Mouse (Mus musculus) limb, embryonic 15.5 days (tissue): ENCODE results near the gene Umad1. TPM values are rescaled to one million over a fixed set of nuclear protein-coding genes. Genes with fewer than 3 reads are reported as not detected.

Experiments used
- ATAC-seq: fragments of 200-750 bp; cut with Nextera tagmentation; 2 replicates; pipeline ENCODE4 v1.8.0; 2017; ENCODE audit warnings: low read depth, moderate TSS enrichment; ENCODE audit not compliant: insufficient number of reproducible peaks, low FRiP score, low TSS enrichment
- H3K27ac ChIP-seq: fragments of 300-500 bp; sonication (generic); 2 replicates; pipeline ENCODE4 v1.5.1; 2015; ENCODE audit warnings: moderate library complexity, mild to moderate bottlenecking, inconsistent platforms
- H3K27me3 ChIP-seq: fragments of 300-500 bp; sonication (generic); 2 replicates; pipeline ENCODE4 v1.6.1; 2015; ENCODE audit warnings: inconsistent platforms
- H3K36me3 ChIP-seq: fragments of 300-500 bp; sonication (generic); 2 replicates; pipeline ENCODE4 v1.6.1; 2015; ENCODE audit warnings: inconsistent platforms
- H3K4me1 ChIP-seq: fragments of 300-500 bp; sonication (generic); 2 replicates; pipeline ENCODE4 v1.6.1; 2015; ENCODE audit warnings: inconsistent platforms
- H3K4me2 ChIP-seq: fragments of 300-500 bp; sonication (generic); 2 replicates; pipeline ENCODE4 v1.6.1; 2015; ENCODE audit warnings: mild to moderate bottlenecking, inconsistent platforms
- H3K4me3 ChIP-seq: fragments of 300-500 bp; sonication (generic); 2 replicates; pipeline ENCODE4 v1.5.1; 2015; ENCODE audit warnings: mild to moderate bottlenecking, inconsistent platforms
- H3K9ac ChIP-seq: fragments of 300-500 bp; sonication (generic); 2 replicates; pipeline ENCODE4 v1.6.1; 2015; ENCODE audit warnings: inconsistent platforms
- H3K9me3 ChIP-seq: fragments of 300-500 bp; sonication (generic); 2 replicates; pipeline ENCODE4 v1.6.1; 2016; ENCODE audit warnings: inconsistent platforms
- WGBS: fragments of 180-500 bp; shearing (Covaris S2); methylation state at CpG from one replicate; pipeline ENCODE4 v1.1.7; 2015; 5-methylcytosine and 5-hydroxymethylcytosine counted together
- polyA plus RNA-seq: library from polyadenylated mRNA; unstranded; fragments of >200 nt; fragmentation: Nextera tagmentation; extraction: Ambion mirVana; gene quantifications from 2 replicates; pipeline ENCODE4 v1.2.1, GENCODE M21; 2015

The Umad1 gene
- 16.1 TPM in 2 replicates for polyA plus RNA-seq

GRCm38 (mm10) chr6:8259004-8259666 lies at the start of gene Umad1, which contains the start of the genes Rpa3 and Gm45062:
Umad1 (plus strand) TSS chr6:8259288.
Rpa3 (minus strand) TSS chr6:8259173.
Gm45062 (plus strand) TSS chr6:8259450.
- no peaks in the 10 kb centered on the region for H3K27me3 ChIP-seq
- peak; percentile 100 for ATAC-seq
- peak within 1 kb of the TSS; percentile 96 for H3K4me3 ChIP-seq
- H3K27ac ChIP-seq = peak within 1 kb of the TSS; percentile 89
- H3K36me3 ChIP-seq = no peaks in the 10 kb centered on the region
- no peaks in the 10 kb centered on the region for H3K9me3 ChIP-seq
- H3K4me2 ChIP-seq = peak within 1 kb of the TSS; percentile 81
- WGBS = under 1% methylated on average over 64 of the region's 64 CpGs
- H3K9ac ChIP-seq = peak within 1 kb of the TSS; percentile 65
- peaks cover 7% of the 10 kb centered on the region for H3K4me1 ChIP-seq

DNA sequence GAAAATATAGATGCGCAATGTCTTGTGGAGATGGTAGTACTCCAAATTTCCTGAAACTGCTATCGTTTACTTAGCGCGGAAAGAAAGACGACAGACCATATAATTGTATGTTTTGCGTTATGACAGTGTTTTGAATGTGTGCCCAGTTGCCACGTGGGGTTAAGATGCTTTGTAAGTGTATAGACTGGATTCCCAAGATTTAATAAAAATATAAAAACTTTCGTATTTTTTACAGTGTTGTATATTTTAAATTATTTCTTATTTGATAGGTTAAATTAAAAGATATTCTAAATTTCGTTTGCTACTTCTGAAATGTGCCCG lies 49.3 kb upstream of the Umad1 start:
- H3K9ac ChIP-seq = peak overlapping the region; percentile 91
- no peaks in the 10 kb centered on the region for H3K9me3 ChIP-seq
- no peaks in the 10 kb centered on the region for H3K27me3 ChIP-seq
- ATAC-seq = no peak
- H3K4me3 ChIP-seq = peak overlapping the region; percentile 83
- H3K4me1 ChIP-seq = 0 out of 2 replicates have a peak, but pooled peaks cover 3% of the 10 kb centered on the region
- H3K36me3 ChIP-seq = peaks cover 6% of the 10 kb centered on the region
- 10% methylated on average over 10 of the region's 10 CpGs for WGBS
- peak overlapping the region; percentile 47 for H3K4me2 ChIP-seq
- H3K27ac ChIP-seq = peak overlapping the region; percentile 96

DNA sequence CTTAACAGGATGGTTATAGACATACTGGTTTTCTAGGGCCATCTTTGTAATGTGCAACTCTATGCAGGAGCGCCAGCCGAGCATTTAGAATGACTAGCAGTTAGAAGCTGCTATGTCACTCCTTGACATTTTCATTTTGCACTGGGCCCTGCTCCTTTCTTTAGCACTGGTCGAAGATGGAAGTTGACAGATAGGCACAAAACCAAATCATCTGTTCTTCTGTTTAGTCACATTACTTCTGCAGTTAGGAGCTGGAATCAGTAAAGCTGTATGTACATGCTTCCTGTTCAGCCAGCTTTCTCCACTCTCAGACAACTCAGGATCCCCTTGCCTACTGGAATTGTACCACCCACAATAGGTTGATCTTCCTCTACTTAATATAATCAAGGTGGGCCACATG lies 48.4 kb upstream of the Umad1 start:
- no peaks in the 10 kb centered on the region for H3K27me3 ChIP-seq
- ATAC-seq = no peak
- H3K9me3 ChIP-seq = no peaks in the 10 kb centered on the region
- no peak overlapping the region; the same call in 1 of the 2 replicates for H3K4me2 ChIP-seq
- H3K36me3 ChIP-seq = peaks cover 14% of the 10 kb centered on the region
- H3K27ac ChIP-seq = no peak overlapping the region
- H3K9ac ChIP-seq = no peak overlapping the region
- H3K4me1 ChIP-seq = 0 out of 2 replicates have a peak, but pooled peaks cover 3% of the 10 kb centered on the region
- H3K4me3 ChIP-seq = no peak overlapping the region
- 90% methylated on average over 3 of the region's 3 CpGs for WGBS

DNA sequence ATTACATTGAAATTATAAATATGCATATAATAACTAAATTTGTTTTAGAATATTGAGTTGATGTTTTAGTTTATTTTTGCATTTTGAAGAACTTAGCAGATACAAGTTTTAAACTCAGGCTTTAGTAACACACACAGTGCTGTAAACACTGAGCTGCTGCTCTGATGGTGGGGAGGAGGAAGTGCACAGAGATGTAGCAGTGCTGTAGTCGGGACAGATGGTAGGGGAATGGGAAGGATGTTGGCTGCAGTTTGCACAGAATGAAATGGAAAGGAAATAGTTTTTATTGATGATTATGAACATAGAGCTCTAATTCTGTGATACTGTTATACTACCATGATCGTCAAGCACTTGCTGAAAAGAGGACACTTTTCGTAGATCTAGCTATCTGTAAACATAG lies 32.1 kb upstream of the Umad1 start:
- H3K27me3 ChIP-seq = no peaks in the 10 kb centered on the region
- no peak overlapping the region for H3K9ac ChIP-seq
- H3K4me3 ChIP-seq = no peak overlapping the region
- peaks cover 32% of the 10 kb centered on the region for H3K36me3 ChIP-seq
- H3K4me1 ChIP-seq = no peaks in the 10 kb centered on the region
- no peaks in the 10 kb centered on the region for H3K9me3 ChIP-seq
- no peak for ATAC-seq
- H3K27ac ChIP-seq = no peak overlapping the region
- H3K4me2 ChIP-seq = no peak overlapping the region
- WGBS = 80% methylated on average over 3 of the region's 3 CpGs

DNA sequence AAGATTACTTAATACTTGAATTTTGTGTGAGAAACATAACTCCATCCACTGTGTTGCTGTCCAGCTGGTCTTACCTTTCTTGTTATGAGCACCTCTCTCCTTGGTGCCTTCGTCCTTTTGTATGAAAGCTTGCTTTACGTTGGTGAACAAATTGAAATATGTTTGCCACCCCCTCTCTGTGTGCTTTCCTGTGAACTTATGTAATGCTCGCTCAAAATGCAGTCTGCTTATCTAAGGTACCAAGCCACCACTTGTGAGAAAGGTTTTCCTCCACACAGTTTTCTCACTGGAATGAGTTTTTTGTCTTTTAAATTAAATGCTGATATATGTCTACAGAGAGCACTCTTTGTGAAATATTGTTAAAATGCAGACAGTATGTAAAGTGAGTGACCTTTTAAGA lies 30.5 kb upstream of the Umad1 start:
- ATAC-seq = no peak
- peaks cover 39% of the 10 kb centered on the region for H3K36me3 ChIP-seq
- 88% methylated on average over 3 of the region's 3 CpGs for WGBS

DNA sequence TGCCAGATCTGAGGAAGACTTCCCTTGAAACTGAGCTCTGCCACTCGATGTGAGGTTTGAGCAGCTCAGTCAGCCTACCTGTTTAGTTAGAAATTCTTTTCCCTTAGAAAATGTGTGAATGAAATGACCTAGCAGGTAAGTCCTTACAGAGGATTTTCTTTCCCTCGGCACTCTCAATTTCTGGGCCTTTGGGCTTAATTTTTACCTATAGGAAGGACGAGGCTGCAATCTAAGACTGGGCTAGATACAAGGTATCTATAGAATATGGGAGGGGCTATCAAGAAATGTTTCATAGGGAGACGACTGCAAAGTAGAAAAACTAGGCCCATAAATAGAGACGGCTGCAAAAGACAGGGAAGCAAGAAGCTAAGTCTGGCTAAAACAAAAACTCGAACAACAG lies 772 bp upstream of the Umad1 start:
- Histone ChIP-seq H3K4me2 (peak overlapping the region; percentile 59), H3K4me3 (peak overlapping the region; percentile 96), H3K9me3 (no peaks in the 10 kb centered on the region), H3K27me3 (no peaks in the 10 kb centered on the region), H3K4me1 (peaks cover 7% of the 10 kb centered on the region), H3K27ac (peak overlapping the region; percentile 89), H3K36me3 (no peaks in the 10 kb centered on the region), H3K9ac (peak overlapping the region; percentile 64)
- 6% methylated on average over 6 of the region's 6 CpGs for WGBS
- ATAC-seq = no peak

More for the DNA sequence above, 30.5 kb upstream of the Umad1 start:
- no peak overlapping the region for H3K27ac ChIP-seq
- H3K9me3 ChIP-seq = no peaks in the 10 kb centered on the region
- H3K4me2 ChIP-seq = no peak overlapping the region
- no peak overlapping the region for H3K4me3 ChIP-seq
- H3K9ac ChIP-seq = no peak overlapping the region
- H3K4me1 ChIP-seq = no peaks in the 10 kb centered on the region
- no peaks in the 10 kb centered on the region for H3K27me3 ChIP-seq

DNA sequence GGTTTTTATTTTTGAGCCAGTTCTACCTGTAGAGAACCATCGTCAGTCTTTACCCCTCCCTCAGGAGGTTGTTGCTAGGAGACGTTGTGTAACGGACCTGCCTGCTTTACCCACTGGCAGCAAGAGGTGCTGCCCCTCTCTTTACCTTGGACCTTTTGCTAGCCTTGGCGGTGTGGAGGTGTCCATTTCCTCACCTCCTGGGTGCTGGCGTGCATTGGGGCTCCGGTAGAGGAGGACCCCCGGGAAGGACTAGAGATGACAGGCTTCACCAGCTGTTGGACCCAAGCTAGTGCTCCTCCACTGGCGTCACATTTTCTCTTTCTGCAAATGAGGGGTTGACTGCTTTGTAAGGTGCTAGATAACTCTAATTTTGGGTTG lies 568 bp downstream of the Umad1 start:
- no peaks in the 10 kb centered on the region for H3K9me3 ChIP-seq
- H3K36me3 ChIP-seq = no peaks in the 10 kb centered on the region
- peaks cover 7% of the 10 kb centered on the region for H3K4me1 ChIP-seq
- H3K9ac ChIP-seq = peak overlapping the region; percentile 65
- peak overlapping the region; percentile 85 for H3K27ac ChIP-seq
- no peaks in the 10 kb centered on the region for H3K27me3 ChIP-seq
- H3K4me2 ChIP-seq = peak overlapping the region; percentile 81
- ATAC-seq = no peak
- under 1% methylated on average over 8 of the region's 8 CpGs for WGBS
- peak overlapping the region; percentile 96 for H3K4me3 ChIP-seq

- Histone ChIP-seq H3K4me1 (no peaks in the 10 kb centered on the region), H3K27ac (no peak overlapping the region), H3K4me2 (no peak overlapping the region), H3K4me3 (no peak overlapping the region), H3K36me3 (0 out of 2 replicates have a peak, but pooled peaks cover 9% of the 10 kb centered on the region), H3K9me3 (no peaks in the 10 kb centered on the region), H3K9ac (no peak overlapping the region), H3K27me3 (no peaks in the 10 kb centered on the region)
- no peak for ATAC-seq
- WGBS = 81% methylated on average over 3 of the region's 3 CpGs
Measured at GRCm38 (mm10) chr6:8271047-8271446, 12.0 kb downstream of the Umad1 start.

GRCm38 (mm10) chr6:8274387-8275054 lies 15.4 kb downstream of the Umad1 start:
- Histone ChIP-seq H3K4me1 (no peaks in the 10 kb centered on the region), H3K36me3 (0 out of 2 replicates have a peak, but pooled peaks cover 9% of the 10 kb centered on the region), H3K9ac (no peak overlapping the region), H3K4me2 (no peak overlapping the region), H3K4me3 (no peak overlapping the region), H3K9me3 (no peaks in the 10 kb centered on the region), H3K27me3 (no peaks in the 10 kb centered on the region), H3K27ac (no peak overlapping the region)
- WGBS = 30% methylated on average over 6 of the region's 6 CpGs
- no peak for ATAC-seq

DNA sequence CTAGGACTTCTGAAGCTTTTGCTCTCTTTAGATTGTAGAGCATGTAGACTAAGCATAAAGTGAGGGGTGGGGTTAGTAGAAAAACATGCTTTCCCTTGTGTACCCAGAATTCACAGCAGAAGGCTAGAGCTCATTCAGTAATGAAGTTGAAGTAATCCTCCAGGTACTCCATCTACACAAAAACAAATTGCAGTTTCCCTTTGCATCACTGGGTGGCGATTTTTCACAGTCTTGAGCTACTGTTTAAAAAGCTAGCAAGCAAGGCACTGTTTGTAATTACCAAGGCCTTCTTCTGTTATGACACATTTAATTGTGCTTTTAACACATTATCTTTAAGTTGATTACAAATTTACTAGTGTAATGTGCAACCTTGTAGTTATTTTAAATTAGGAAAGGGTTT lies 16.0 kb downstream of the Umad1 start:
- no peak for ATAC-seq
- 14% methylated on average over 1 of the region's 1 CpGs for WGBS
- H3K4me2 ChIP-seq = no peak overlapping the region

DNA sequence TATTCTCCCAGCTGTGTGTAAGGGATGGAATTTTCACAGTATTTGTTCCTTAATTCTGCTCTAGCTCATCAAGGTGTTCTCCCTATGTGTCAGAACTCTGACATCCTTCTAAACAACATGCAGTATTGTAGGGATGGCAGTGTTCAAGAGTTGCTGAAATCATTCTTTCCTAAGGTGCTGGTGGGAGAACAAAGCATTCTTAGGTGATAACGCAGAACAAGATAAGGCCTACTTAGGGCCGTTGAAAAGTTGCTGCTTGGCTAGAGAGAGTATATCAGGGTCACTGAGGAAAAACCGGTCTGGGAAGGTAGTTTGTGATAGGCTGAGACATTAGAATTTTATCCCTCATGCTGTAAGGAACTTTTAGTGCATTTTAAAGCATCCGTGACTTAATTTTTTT lies 17.3 kb downstream of the Umad1 start:
- WGBS = 75% methylated on average over 4 of the region's 4 CpGs

More for the DNA sequence above, 16.0 kb downstream of the Umad1 start:
- Histone ChIP-seq H3K9me3 (no peaks in the 10 kb centered on the region), H3K4me1 (no peaks in the 10 kb centered on the region), H3K4me3 (no peak overlapping the region), H3K27me3 (no peaks in the 10 kb centered on the region), H3K9ac (no peak overlapping the region), H3K36me3 (0 out of 2 replicates have a peak, but pooled peaks cover 9% of the 10 kb centered on the region), H3K27ac (no peak overlapping the region)

DNA sequence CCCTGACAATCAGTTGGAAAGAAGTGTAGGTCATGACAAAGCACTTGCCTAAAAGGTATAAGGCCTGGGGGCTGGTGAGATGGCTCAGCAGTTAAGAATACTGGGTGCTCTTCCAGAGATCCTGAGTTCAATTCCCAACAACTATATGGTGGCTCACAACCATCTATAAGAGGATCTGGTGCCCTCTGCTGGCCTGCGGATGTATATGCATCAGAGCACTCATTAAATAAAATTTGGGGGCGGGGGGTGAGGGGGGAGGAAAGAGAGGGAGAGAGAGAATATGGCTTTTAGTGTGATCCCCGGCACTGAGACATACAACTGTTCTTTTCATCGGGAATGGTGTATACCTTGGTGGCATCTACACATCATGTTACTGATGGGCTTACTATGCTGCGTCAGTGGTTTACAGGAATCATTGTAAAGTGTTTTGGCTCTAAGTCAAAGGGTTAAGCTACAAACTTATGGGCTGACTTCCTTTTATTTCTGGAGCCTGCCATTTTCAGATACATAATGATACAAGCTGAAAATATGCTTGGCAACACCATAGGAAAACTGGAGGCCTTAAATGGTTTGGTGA lies 19.4 kb downstream of the Umad1 start:
- H3K4me2 ChIP-seq = no peak overlapping the region
- no peak overlapping the region for H3K27ac ChIP-seq
- ATAC-seq = no peak
- H3K27me3 ChIP-seq = no peaks in the 10 kb centered on the region
- H3K4me3 ChIP-seq = no peak overlapping the region
- no peak overlapping the region for H3K9ac ChIP-seq
- H3K4me1 ChIP-seq = no peaks in the 10 kb centered on the region
- no peaks in the 10 kb centered on the region for H3K36me3 ChIP-seq
- no peaks in the 10 kb centered on the region for H3K9me3 ChIP-seq
- WGBS = 72% methylated on average over 5 of the region's 5 CpGs

More for the DNA sequence above, 17.3 kb downstream of the Umad1 start:
- no peaks in the 10 kb centered on the region for H3K4me1 ChIP-seq
- H3K9me3 ChIP-seq = no peaks in the 10 kb centered on the region
- no peak overlapping the region for H3K27ac ChIP-seq
- H3K27me3 ChIP-seq = no peaks in the 10 kb centered on the region
- no peak overlapping the region for H3K9ac ChIP-seq
- no peak for ATAC-seq
- 0 out of 2 replicates have a peak, but pooled peaks cover 5% of the 10 kb centered on the region for H3K36me3 ChIP-seq
- no peak overlapping the region for H3K4me2 ChIP-seq
- H3K4me3 ChIP-seq = no peak overlapping the region
